Mouse (Mus musculus) cerebellum, adult 9-10 months (tissue): ENCODE data around the gene Slc12a6.

Experiments used
- DNase-seq: peaks from one replicate; pipeline ENCODE4 v3.0.0; 2022

The Slc12a6 gene

GRCm38 (mm10) chr2:112265448-112266241 is at the start of gene Slc12a6:
Gene Slc12a6 (plus strand): TSS chr2:112265825.
- DNase-seq: peak; percentile 94

GRCm38 (mm10) chr2:112215977-112216376 is 49.6 kb upstream of the Slc12a6 start:
- DNase-seq: peak; percentile 9

GRCm38 (mm10) chr2:112217614-112218013 is 48.0 kb upstream of the Slc12a6 start:
- DNase-seq: no peak

- DNase-seq: no peak
These were observed 44.7 kb upstream of the Slc12a6 start for GRCm38 (mm10) chr2:112220880-112221279.

GRCm38 (mm10) chr2:112222607-112223006 is 43.0 kb upstream of the Slc12a6 start:
- DNase-seq: no peak

GRCm38 (mm10) chr2:112224356-112224755 is 41.3 kb upstream of the Slc12a6 start:
- DNase-seq: no peak

GRCm38 (mm10) chr2:112232623-112233022 is 33.0 kb upstream of the Slc12a6 start:
- DNase-seq: no peak

- no peak for DNase-seq
These were observed 29.0 kb upstream of the Slc12a6 start for GRCm38 (mm10) chr2:112236620-112237019.

GRCm38 (mm10) chr2:112238006-112238405 is 27.6 kb upstream of the Slc12a6 start:
- DNase-seq: no peak

GRCm38 (mm10) chr2:112239212-112239934 is 26.3 kb upstream of the Slc12a6 start, which contains the start of gene Lpcat4:
Gene Lpcat4 (plus strand): TSS chr2:112239468.
- DNase-seq: peak; percentile 91

GRCm38 (mm10) chr2:112239935-112240721 is 25.5 kb upstream of the Slc12a6 start:
- DNase-seq: no peak

- no peak for DNase-seq
These were observed 23.8 kb upstream of the Slc12a6 start for GRCm38 (mm10) chr2:112241787-112242186.

- no peak for DNase-seq
These were observed 20.3 kb upstream of the Slc12a6 start for GRCm38 (mm10) chr2:112245307-112245706.

GRCm38 (mm10) chr2:112246193-112246592 is 19.4 kb upstream of the Slc12a6 start:
- no peak for DNase-seq

GRCm38 (mm10) chr2:112247323-112247722 is 18.3 kb upstream of the Slc12a6 start:
- DNase-seq: no peak

GRCm38 (mm10) chr2:112249780-112250453 is 15.7 kb upstream of the Slc12a6 start:
- DNase-seq: no peak

GRCm38 (mm10) chr2:112254675-112255515 is 10.7 kb upstream of the Slc12a6 start:
- DNase-seq: no peak

- no peak for DNase-seq
These were observed 6.2 kb upstream of the Slc12a6 start, which contains the start of gene Nutm1 for GRCm38 (mm10) chr2:112259241-112259962. Gene Nutm1 (minus strand): TSS chr2:112259291.

GRCm38 (mm10) chr2:112261748-112262653 is 3.6 kb upstream of the Slc12a6 start, which contains the start of gene Nop10:
Gene Nop10 (plus strand): TSS chr2:112261926.
- DNase-seq: peak; percentile 97
